Mouse (Mus musculus): ENCODE measurements around the gene Larp6. TPM values are rescaled to one million over a fixed set of nuclear protein-coding genes. Genes with fewer than 3 reads are reported as not detected.

Larp6 gene
- total and polyA plus RNA-seq, 2 experiments from 2014 or later = 0.41 to 1.2 TPM

DNA sequence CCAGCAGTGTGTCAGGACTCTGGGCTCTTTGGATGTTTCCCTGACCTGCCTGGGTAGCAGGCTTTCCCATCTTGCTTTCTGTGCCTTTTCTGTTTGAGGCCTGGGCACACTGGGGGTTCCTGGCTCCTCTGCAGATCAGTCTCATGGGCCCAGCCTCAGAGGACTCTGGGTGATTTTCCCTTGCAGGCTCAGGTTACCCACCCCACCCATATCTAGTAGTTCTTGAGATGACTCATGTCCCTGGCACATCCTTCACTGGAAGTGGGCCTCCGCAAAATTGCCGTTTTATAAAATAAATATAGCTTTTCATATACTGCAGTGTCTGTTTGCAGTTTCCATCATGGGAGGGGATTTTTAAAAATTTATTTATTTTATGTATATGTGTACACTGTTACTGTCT, 21.5 kb downstream of the Larp6 start:
- ATAC-seq (ENCODE audit: insufficient read depth, low read depth) (no peak), DNase-seq (ENCODE audit: low spot score) (no peak)
- no peaks in the 10 kb centered on the region for H3K36me3 ChIP-seq (replicated peaks; ENCODE audit: control insufficient read depth, insufficient read depth, low read length)
- no peak for TF ChIP-seq CTCF (IDR thresholded peaks at IDR 0.05; ENCODE audit: low read depth)
- no peak for TF ChIP-seq EP300 (IDR thresholded peaks at IDR 0.05; ENCODE audit: low read depth)
- no peaks in the 10 kb centered on the region for H3K9me3 ChIP-seq (replicated peaks; ENCODE audit: control insufficient read depth, low read length)
- no peak overlapping the region for H3K27ac ChIP-seq (ENCODE audit: low read depth)
- no peak overlapping the region for H3K4me3 ChIP-seq (ENCODE audit: low read depth, low read length)
- 89% methylated on average over 2 of the region's 2 CpGs for WGBS
- H3K9ac ChIP-seq (replicated peaks; ENCODE audit: low read depth, low read length) = no peak overlapping the region
- no peaks in the 10 kb centered on the region for H3K4me1 ChIP-seq (ENCODE audit: control insufficient read depth, insufficient read depth)
- no peaks in the 10 kb centered on the region for H3K27me3 ChIP-seq (ENCODE audit: control insufficient read depth, insufficient read depth, low read length)
- no peak overlapping the region for H3K4me2 ChIP-seq (ENCODE audit: low read depth, low read length)

DNA sequence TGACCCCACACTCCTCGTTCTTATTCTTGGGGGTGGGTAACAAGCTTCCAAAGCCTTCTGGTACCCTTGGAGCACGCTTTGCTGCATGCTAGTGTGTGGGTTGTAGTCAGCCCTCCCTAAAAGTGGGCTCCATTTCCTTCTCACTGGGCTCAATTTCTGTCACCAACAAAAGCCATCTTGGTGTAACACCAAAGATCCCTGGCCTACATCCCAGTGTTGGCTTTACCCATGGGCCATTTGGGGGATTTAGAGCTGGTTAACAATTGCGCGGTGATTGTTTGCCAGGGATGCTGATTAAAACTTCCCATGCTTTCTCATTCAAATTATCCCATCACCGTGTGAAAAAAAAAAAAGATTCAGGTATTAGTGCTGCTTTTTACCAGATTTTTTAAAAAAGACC, 26.3 kb downstream of the Larp6 start:
- ATAC-seq (ENCODE audit: insufficient read depth, low read depth) (no peak), DNase-seq (ENCODE audit: low spot score) (no peak)
- Histone ChIP-seq H3K4me2 (ENCODE audit: low read depth, low read length) (no peak overlapping the region), H3K27me3 (ENCODE audit: control insufficient read depth, insufficient read depth, low read length) (no peaks in the 10 kb centered on the region), H3K9ac (replicated peaks; ENCODE audit: low read depth, low read length) (no peak overlapping the region), H3K9me3 (replicated peaks; ENCODE audit: control insufficient read depth, low read length) (no peaks in the 10 kb centered on the region), H3K4me3 (ENCODE audit: low read depth, low read length) (no peak overlapping the region), H3K36me3 (replicated peaks; ENCODE audit: control insufficient read depth, insufficient read depth, low read length) (no peaks in the 10 kb centered on the region), H3K4me1 (ENCODE audit: control insufficient read depth, insufficient read depth) (peaks cover 17% of the 10 kb centered on the region; the same call in 1 of the 2 replicates), H3K27ac (ENCODE audit: low read depth) (no peak overlapping the region)
- WGBS = 90% methylated on average over 5 of the region's 5 CpGs
- TF ChIP-seq CTCF (IDR thresholded peaks at IDR 0.05; ENCODE audit: low read depth) = no peak
- no peak for TF ChIP-seq EP300 (IDR thresholded peaks at IDR 0.05; ENCODE audit: low read depth)

DNA sequence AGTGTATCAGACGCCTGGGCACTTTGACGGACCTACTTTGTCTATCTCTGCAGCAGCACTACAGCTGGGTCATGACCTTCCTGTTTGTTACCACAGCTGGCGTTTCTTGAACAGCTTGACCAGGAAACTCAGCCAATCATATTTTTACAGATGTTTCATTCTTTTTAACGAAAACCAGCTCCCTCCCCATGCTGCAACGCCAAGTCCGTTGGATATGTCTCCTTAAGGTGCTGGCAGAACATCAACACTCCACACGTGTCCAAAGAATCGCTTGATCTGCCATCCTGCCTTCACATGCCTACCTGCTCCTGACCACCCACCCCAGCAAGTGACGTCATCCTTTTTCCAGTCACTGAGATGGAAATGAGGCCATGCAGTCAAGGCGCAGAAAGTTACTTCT, 28.6 kb downstream of the Larp6 start:
- peaks cover 17% of the 10 kb centered on the region; the same call in 1 of the 2 replicates for H3K4me1 ChIP-seq (ENCODE audit: control insufficient read depth, insufficient read depth)
- H3K27me3 ChIP-seq (ENCODE audit: control insufficient read depth, insufficient read depth, low read length) = no peaks in the 10 kb centered on the region
- DNase-seq (ENCODE audit: low spot score) (no peak), ATAC-seq (ENCODE audit: insufficient read depth, low read depth) (no peak)
- H3K27ac ChIP-seq (ENCODE audit: low read depth) = no peak overlapping the region
- no peak overlapping the region for H3K4me3 ChIP-seq (ENCODE audit: low read depth, low read length)
- no peak for TF ChIP-seq EP300 (IDR thresholded peaks at IDR 0.05; ENCODE audit: low read depth)
- TF ChIP-seq CTCF (IDR thresholded peaks at IDR 0.05; ENCODE audit: low read depth) = no peak
- 42% methylated on average over 10 of the region's 10 CpGs for WGBS
- no peaks in the 10 kb centered on the region for H3K9me3 ChIP-seq (replicated peaks; ENCODE audit: control insufficient read depth, low read length)
- no peak overlapping the region for H3K4me2 ChIP-seq (ENCODE audit: low read depth, low read length)
- no peak overlapping the region for H3K9ac ChIP-seq (replicated peaks; ENCODE audit: low read depth, low read length)
- H3K36me3 ChIP-seq (replicated peaks; ENCODE audit: control insufficient read depth, insufficient read depth, low read length) = no peaks in the 10 kb centered on the region

DNA sequence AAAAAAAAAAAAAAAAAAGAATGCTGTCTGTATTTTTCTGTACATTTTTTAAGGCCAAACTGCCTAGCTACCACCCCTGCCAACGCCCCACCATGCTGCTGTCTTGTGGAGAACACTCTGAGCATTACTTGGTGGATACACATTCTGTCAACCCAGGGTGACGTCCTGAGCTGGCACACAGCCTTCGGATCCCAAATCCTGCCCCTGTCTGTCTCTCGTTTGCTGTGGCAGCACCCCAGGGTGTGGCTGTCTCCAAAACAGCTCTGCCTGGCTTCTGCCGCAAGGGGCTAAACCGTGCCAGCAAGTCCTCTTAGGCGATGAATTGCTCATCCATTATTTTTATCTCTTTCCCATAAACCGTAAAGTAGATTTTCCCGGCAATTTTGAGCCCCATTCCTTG, 29.7 kb downstream of the Larp6 start:
- 47% methylated on average over 9 of the region's 9 CpGs for WGBS
- H3K9me3 ChIP-seq (replicated peaks; ENCODE audit: control insufficient read depth, low read length) = no peaks in the 10 kb centered on the region
- DNase-seq (ENCODE audit: low spot score) = no peak
- no peak overlapping the region for H3K4me3 ChIP-seq (ENCODE audit: low read depth, low read length)
- ATAC-seq (ENCODE audit: insufficient read depth, low read depth) = no peak
- H3K9ac ChIP-seq (replicated peaks; ENCODE audit: low read depth, low read length) = no peak overlapping the region
- H3K4me2 ChIP-seq (ENCODE audit: low read depth, low read length) = peak overlapping the region; percentile 50; the same call in 1 of the 2 replicates
- H3K36me3 ChIP-seq (replicated peaks; ENCODE audit: control insufficient read depth, insufficient read depth, low read length) = no peaks in the 10 kb centered on the region
- peaks cover 17% of the 10 kb centered on the region; the same call in 1 of the 2 replicates for H3K4me1 ChIP-seq (ENCODE audit: control insufficient read depth, insufficient read depth)
- TF ChIP-seq CTCF (IDR thresholded peaks at IDR 0.05; ENCODE audit: low read depth) (no peak), EP300 (IDR thresholded peaks at IDR 0.05; ENCODE audit: low read depth) (no peak)
- H3K27me3 ChIP-seq (ENCODE audit: control insufficient read depth, insufficient read depth, low read length) = no peaks in the 10 kb centered on the region
- H3K27ac ChIP-seq (ENCODE audit: low read depth) = 0 out of 2 replicates have a peak overlapping the region, but pooled peaks have one; percentile 30

DNA sequence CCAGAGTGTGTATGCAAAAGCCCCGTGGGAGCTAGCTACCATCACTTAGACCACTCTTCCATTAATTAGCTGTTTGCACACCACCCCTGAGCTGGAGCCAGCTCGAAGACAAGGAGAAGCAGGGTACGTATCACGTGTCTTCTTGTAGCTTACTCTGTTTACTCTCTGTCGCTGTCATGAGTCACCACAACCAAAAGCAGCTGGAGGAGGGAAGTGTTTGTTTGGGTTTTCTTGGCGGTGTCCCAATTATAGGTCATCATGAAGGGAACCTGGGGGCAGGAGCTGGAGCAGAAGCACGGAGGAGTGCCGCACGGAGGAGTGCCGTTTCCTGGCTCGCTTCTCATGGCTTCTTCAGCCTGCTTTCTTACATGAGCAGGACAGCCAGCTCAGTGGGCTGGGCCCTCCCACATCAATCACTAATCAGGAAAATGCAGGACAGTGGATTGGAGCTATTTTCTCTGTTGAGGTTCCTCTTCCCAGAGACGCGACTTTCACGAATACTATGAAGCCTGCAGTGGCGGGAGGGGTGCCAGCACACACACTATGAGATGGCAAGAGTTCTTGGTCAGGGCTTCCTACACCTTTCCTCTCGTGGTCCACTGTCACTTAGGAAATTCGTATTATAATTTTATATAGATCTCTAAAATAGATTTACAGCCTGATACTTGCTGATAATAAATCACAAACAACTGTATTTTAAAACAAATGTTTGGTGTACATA, 30.6 kb downstream of the Larp6 start:
- H3K9ac ChIP-seq (replicated peaks; ENCODE audit: low read depth, low read length) = no peak overlapping the region
- 35% methylated on average over 17 of the region's 17 CpGs for WGBS
- peaks cover 17% of the 10 kb centered on the region; the same call in 1 of the 2 replicates for H3K4me1 ChIP-seq (ENCODE audit: control insufficient read depth, insufficient read depth)
- TF ChIP-seq CTCF (IDR thresholded peaks at IDR 0.05; ENCODE audit: low read depth) (no peak), EP300 (IDR thresholded peaks at IDR 0.05; ENCODE audit: low read depth) (no peak)
- no peaks in the 10 kb centered on the region for H3K9me3 ChIP-seq (replicated peaks; ENCODE audit: control insufficient read depth, low read length)
- peak; percentile 56 for DNase-seq (ENCODE audit: low spot score)
- H3K4me3 ChIP-seq (ENCODE audit: low read depth, low read length) = peak overlapping the region; percentile 30
- no peaks in the 10 kb centered on the region for H3K36me3 ChIP-seq (replicated peaks; ENCODE audit: control insufficient read depth, insufficient read depth, low read length)
- H3K4me2 ChIP-seq (ENCODE audit: low read depth, low read length) = peak overlapping the region; percentile 50
- no peaks in the 10 kb centered on the region for H3K27me3 ChIP-seq (ENCODE audit: control insufficient read depth, insufficient read depth, low read length)
- ATAC-seq (ENCODE audit: insufficient read depth, low read depth) = peak; percentile 52
- no peak overlapping the region for H3K27ac ChIP-seq (ENCODE audit: low read depth)

Measured in heart, postnatal 0 days (tissue).